Mouse (Mus musculus) liver, adult 2 months (tissue): Measurements from ENCODE around the gene Katnal1.

ENCODE experiments used
- CTCF ChIP-seq: fragments of 200-500 bp; IDR thresholded peaks from 2 replicates; pipeline ENCODE4 v1.5.1; 2011; ENCODE audit warnings: low read depth, low read length, control low read depth
- POLR2A ChIP-seq: fragments of 200-500 bp; IDR thresholded peaks from 2 replicates; pipeline ENCODE4 v1.6.1; 2011; ENCODE audit warnings: low read length, control low read depth; ENCODE audit not compliant: insufficient read depth; ENCODE audit errors: extremely low read depth

- TF ChIP-seq CTCF (no peak), POLR2A (no peak)
Measured at GRCm38 (mm10) chr5:148885821-148886609, 43.1 kb downstream of the Katnal1 start.
